Mouse (Mus musculus) liver, embryonic 12.5 days (tissue): ENCODE data around the gene Cnksr1. TPM values are rescaled to one million over a fixed set of nuclear protein-coding genes. Genes with fewer than 3 reads are reported as not detected.
A peak's percentile ranks its signal among the peaks of the same experiment; 100 is the strongest.

ENCODE experiments used
- ATAC-seq: fragments of 200-750 bp; cut with Nextera tagmentation; 2 replicates; pipeline ENCODE4 v1.8.0; 2017; ENCODE audit warnings: moderate number of reproducible peaks, mild to moderate bottlenecking, moderate library complexity
- H3K27ac ChIP-seq: fragments of 300-500 bp; sonication (generic); 2 replicates; pipeline ENCODE4 v1.5.1; 2016; ENCODE audit warnings: mild to moderate bottlenecking
- H3K27me3 ChIP-seq: fragments of 300-500 bp; sonication (generic); replicated peaks from 2 replicates; pipeline ENCODE4 v1.6.1; 2016; ENCODE audit warnings: mild to moderate bottlenecking, moderate library complexity
- H3K36me3 ChIP-seq: fragments of 300-500 bp; sonication (generic); 2 replicates; pipeline ENCODE4 v1.6.1; 2016; ENCODE audit warnings: mild to moderate bottlenecking, moderate library complexity
- H3K4me1 ChIP-seq: fragments of 300-500 bp; sonication (generic); 2 replicates; pipeline ENCODE4 v1.6.1; 2016
- H3K4me2 ChIP-seq: fragments of 300-500 bp; sonication (generic); 2 replicates; pipeline ENCODE4 v1.6.1; 2016; ENCODE audit warnings: mild to moderate bottlenecking, moderate library complexity
- H3K4me3 ChIP-seq: fragments of 300-500 bp; sonication (generic); 2 replicates; pipeline ENCODE4 v1.5.1; 2016; ENCODE audit warnings: mild to moderate bottlenecking, moderate library complexity
- H3K9ac ChIP-seq: fragments of 300-500 bp; sonication (generic); 2 replicates; pipeline ENCODE4 v1.6.1; 2016; ENCODE audit warnings: mild to moderate bottlenecking, moderate library complexity
- H3K9me3 ChIP-seq: fragments of 300-500 bp; sonication (generic); replicated peaks from 2 replicates; pipeline ENCODE4 v1.6.1; 2016; ENCODE audit warnings: mild to moderate bottlenecking, moderate library complexity
- WGBS: fragments of 180-500 bp; shearing (Covaris S2); methylation state at CpG from one replicate; pipeline ENCODE4 v1.1.7; 2016; ENCODE audit not compliant: insufficient replicate concordance; 5-methylcytosine and 5-hydroxymethylcytosine counted together
- polyA plus RNA-seq: library from polyadenylated mRNA; unstranded; fragments of >200 nt; fragmentation: Nextera tagmentation; extraction: Ambion mirVana; gene quantifications from 2 replicates; pipeline ENCODE4 v1.2.1, GENCODE M21; 2016

Cnksr1 gene
- polyA plus RNA-seq, 1 experiment from 2014 or later = 0.19 TPM

DNA sequence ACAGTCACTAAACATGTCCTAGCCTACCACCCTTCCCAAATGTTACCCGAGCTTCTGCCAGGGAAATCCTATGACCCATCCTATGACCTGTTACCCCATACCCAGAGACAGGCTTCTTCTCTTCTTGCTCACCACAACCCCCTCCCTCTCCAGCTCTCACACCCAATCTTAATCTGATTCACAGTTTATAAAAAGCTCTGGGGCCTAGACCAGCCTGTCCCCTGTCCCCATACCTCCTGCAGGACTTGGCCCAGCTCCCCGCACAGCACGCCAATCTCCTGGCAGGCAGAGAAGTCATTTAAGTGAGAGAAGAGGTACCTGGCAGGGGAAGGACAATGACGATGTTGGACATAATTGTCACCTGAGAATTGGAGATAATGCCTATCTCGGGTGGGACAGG lies 3.3 kb downstream of the Cnksr1 start:
- no peak overlapping the region for H3K9ac ChIP-seq
- H3K4me2 ChIP-seq = no peak overlapping the region
- 57% methylated on average over 5 of the region's 5 CpGs for WGBS
- H3K4me3 ChIP-seq = no peak overlapping the region
- H3K27me3 ChIP-seq = peaks cover 69% of the 10 kb centered on the region
- ATAC-seq = no peak
- H3K9me3 ChIP-seq = no peaks in the 10 kb centered on the region
- no peak overlapping the region for H3K27ac ChIP-seq
- H3K4me1 ChIP-seq = peaks cover 17% of the 10 kb centered on the region
- H3K36me3 ChIP-seq = no peaks in the 10 kb centered on the region

DNA sequence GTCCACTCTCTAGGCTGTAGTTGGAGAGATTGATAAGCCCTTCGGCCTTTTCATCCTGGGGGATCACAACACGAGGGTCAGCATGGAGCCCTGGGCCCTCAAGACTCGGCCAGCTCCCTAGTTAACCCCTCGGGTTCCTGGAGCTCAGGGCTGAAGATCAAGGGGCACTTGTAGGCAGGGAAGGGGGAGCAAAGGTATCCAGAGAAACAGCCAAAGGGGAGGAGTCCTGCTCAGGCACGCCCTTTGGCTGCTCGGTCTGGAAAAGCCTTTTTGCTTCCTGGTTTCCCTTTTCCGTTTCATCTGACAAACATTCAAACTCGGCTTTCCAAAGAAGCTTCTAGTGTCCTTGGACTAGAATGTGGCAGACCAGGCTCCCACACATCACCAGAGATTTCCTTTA lies 7.8 kb downstream of the Cnksr1 start:
- H3K4me3 ChIP-seq = no peak overlapping the region
- H3K4me1 ChIP-seq = no peaks in the 10 kb centered on the region
- no peak overlapping the region for H3K27ac ChIP-seq
- no peak overlapping the region for H3K9ac ChIP-seq
- no peaks in the 10 kb centered on the region for H3K36me3 ChIP-seq
- ATAC-seq = no peak
- H3K4me2 ChIP-seq = no peak overlapping the region; the same call in 1 of the 2 replicates
- 36% methylated on average over 8 of the region's 8 CpGs for WGBS
- no peaks in the 10 kb centered on the region for H3K9me3 ChIP-seq
- H3K27me3 ChIP-seq = peaks cover 44% of the 10 kb centered on the region

DNA sequence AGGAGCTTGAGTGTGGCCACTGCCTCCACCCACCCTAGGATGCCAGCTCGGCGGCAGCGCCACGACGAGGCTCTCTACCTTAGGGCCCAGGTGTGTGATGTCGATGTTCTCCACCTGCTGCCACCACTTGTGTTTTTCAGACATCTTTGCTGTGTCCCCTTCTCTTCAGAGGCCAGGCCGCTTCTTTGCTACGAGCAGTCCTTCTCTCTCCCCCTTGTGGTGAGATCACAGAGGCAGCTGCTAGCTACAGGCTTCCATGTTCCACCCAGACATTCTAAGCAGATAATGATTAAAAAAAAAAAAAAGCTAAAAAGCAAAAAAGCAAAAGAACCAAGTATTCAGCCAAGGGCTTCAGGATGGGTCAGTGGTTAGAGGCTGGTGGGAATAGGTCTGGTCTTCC lies 11.0 kb downstream of the Cnksr1 start, which contains the start of gene Catsper4:
Gene Catsper4, minus strand, starts transcription at position 190 of the 400 bp plus-strand sequence.
- Histone ChIP-seq H3K4me1 (peaks cover 10% of the 10 kb centered on the region), H3K9ac (no peak within 1 kb of the TSS), H3K27ac (no peak within 1 kb of the TSS), H3K9me3 (no peaks in the 10 kb centered on the region), H3K4me2 (no peak within 1 kb of the TSS), H3K4me3 (no peak within 1 kb of the TSS), H3K36me3 (no peaks in the 10 kb centered on the region), H3K27me3 (peaks cover 32% of the 10 kb centered on the region)
- 55% methylated on average over 8 of the region's 8 CpGs for WGBS
- no peak for ATAC-seq

DNA sequence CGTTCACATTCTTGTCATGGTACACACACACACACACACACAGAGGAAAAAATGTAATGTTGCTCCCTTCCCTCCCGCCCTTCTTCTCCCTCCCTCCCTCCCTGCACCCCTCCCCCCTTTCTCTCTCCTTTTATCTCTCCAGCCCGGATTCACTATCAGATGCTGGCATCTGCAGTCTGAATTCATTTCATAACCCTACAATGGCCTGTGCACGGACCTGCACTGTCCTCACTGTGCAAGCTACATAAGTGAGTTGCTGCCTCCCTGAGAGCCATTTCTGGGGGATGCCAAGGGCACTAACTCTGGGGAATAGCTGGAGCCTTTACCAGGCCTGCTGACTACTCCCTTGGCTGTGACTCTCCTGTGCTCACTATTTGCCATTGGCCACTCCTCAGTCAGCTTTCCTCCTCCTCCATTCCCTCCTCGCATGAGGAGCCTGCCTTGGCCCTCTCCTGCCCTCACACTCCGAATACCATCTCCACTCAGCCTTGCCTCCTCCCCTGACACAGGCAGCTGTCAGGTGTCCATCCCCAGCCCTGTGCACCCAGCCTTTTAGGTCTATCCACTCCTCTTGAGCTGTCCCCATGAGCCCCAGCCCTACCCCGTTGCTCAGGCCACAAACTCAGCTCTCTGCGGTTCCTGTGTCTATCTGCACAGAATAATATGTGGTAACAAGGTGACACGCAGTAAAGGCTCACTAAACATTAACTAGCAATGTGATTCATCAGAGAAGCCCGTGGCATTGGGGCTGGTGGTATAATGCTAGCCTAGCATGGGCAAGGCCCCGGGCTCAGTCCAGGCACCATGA lies 15.2 kb downstream of the Cnksr1 start:
- no peaks in the 10 kb centered on the region for H3K36me3 ChIP-seq
- 45% methylated on average over 11 of the region's 11 CpGs for WGBS
- H3K9ac ChIP-seq = no peak overlapping the region
- no peak overlapping the region for H3K4me2 ChIP-seq
- H3K4me3 ChIP-seq = no peak overlapping the region
- no peaks in the 10 kb centered on the region for H3K9me3 ChIP-seq
- no peak overlapping the region for H3K27ac ChIP-seq
- peak; percentile 51; the same call in 1 of the 2 replicates for ATAC-seq
- H3K4me1 ChIP-seq = peaks cover 10% of the 10 kb centered on the region
- peaks cover 33% of the 10 kb centered on the region for H3K27me3 ChIP-seq

DNA sequence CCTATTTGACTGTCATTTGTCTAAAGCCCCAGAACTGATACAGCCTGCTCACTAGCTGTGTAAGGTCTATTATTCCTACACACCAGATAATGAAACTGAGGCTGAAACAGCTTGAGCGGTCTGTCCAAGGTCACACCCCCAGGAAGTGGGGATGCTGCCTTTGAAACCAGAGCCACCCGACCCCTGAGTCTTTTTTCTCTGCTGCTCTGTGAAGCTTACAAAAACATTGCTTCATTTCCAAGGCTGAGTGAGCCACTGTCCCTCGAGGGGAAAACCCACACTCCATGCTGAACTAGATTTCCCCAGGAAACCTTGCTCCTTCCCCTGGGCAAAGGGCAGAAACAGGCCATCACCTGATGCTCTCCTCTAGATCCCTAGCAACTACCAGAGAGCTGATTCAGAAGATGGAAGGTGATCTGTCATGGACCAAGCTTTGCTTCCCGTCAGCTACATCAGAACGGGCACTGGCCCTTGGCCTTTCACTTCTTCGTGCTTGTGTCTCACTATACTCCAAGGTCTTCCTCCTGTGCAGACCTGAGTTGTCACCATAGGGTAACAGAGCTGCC lies 31.6 kb downstream of the Cnksr1 start:
- ATAC-seq = no peak
- WGBS = 52% methylated on average over 6 of the region's 6 CpGs
- Histone ChIP-seq H3K9ac (no peak overlapping the region), H3K4me3 (no peak overlapping the region), H3K27ac (no peak overlapping the region), H3K4me1 (no peaks in the 10 kb centered on the region), H3K9me3 (no peaks in the 10 kb centered on the region), H3K27me3 (peaks cover 18% of the 10 kb centered on the region), H3K36me3 (no peaks in the 10 kb centered on the region), H3K4me2 (no peak overlapping the region)

DNA sequence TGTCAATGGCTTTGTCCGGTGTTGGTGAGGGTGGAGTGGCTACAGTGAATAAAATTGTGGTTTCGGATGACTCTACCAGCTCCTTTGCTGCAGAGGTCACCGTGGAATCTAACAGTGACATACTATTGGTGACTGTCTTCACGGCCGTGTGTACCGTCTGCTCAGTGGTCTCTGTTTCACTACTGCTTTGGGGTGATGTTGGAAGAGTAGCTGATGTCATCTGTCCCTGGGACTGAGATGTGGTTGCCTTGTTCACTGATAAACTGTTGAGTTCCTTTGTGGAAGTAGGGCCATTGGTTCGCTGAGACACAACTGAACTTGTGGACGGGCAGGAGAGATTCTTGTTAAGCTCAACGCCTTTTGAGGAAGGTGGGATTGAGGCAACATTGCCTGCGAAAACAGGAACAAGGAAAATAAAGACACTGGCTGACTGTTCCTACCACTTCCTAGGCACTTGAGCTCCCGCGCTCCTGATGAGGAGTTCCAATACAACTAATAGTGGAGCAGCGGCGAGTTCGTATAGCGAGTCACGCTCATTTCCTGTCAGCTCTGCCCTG lies 34.8 kb downstream of the Cnksr1 start:
- Histone ChIP-seq H3K36me3 (no peaks in the 10 kb centered on the region), H3K4me3 (no peak overlapping the region), H3K4me1 (no peaks in the 10 kb centered on the region), H3K4me2 (no peak overlapping the region), H3K9ac (no peak overlapping the region), H3K27me3 (peaks cover 5% of the 10 kb centered on the region; the same call in 1 of the 2 replicates), H3K27ac (no peak overlapping the region), H3K9me3 (no peaks in the 10 kb centered on the region)
- no peak for ATAC-seq
- WGBS = 52% methylated on average over 17 of the region's 17 CpGs

DNA sequence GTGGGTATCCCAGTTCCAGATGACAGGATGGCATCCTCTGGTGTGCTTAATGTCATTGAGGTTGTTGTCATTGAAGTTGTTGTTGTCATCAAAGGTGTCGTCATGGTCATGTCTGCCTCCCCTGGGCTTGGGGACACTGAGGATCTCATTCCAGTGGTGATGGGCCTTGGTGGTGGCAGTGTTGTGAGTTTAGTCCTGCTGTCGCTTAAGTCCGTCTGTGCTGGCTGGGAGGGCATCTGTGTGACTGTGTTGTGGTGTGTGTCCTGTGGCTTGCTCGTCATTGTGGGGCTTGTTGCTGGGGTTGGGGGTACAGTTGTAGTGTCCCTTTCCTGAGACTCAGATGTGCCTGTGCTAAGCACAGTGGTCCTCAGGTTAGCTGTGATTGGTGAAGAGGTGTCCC lies 35.3 kb downstream of the Cnksr1 start, which contains the start of gene Gm7534:
Gene Gm7534, minus strand, starts transcription at position 101 of the 400 bp plus-strand sequence.
- Histone ChIP-seq H3K27me3 (0 out of 2 replicates have a peak, but pooled peaks cover 3% of the 10 kb centered on the region), H3K9me3 (no peaks in the 10 kb centered on the region), H3K27ac (no peak within 1 kb of the TSS), H3K4me2 (no peak within 1 kb of the TSS), H3K36me3 (no peaks in the 10 kb centered on the region), H3K4me1 (no peaks in the 10 kb centered on the region), H3K9ac (no peak within 1 kb of the TSS), H3K4me3 (no peak within 1 kb of the TSS)
- no peak for ATAC-seq
- WGBS = 76% methylated on average over 4 of the region's 4 CpGs

DNA sequence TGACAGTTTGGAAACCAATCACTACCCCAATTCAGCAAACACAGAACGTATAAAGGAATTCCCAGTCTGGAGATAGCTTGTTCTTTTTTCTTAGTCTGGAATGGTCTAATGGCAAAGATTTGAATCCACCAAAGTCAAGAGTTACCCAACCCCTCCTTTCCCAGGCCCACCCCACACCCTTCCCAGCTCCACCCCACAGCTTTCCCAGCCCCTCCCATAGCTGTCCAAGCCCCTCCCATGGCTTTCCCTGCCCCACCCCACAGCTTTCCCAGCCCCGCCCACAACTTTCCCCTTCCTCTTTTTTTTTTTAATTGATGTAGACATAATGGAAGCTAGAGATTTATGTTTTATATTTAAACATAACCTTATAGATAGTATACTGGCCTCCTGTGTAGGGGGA lies 38.8 kb downstream of the Cnksr1 start:
- Histone ChIP-seq H3K4me3 (no peak overlapping the region), H3K27ac (no peak overlapping the region), H3K9ac (no peak overlapping the region), H3K9me3 (no peaks in the 10 kb centered on the region), H3K4me1 (no peaks in the 10 kb centered on the region), H3K36me3 (no peaks in the 10 kb centered on the region), H3K4me2 (no peak overlapping the region), H3K27me3 (0 out of 2 replicates have a peak, but pooled peaks cover 3% of the 10 kb centered on the region)
- WGBS = 69% methylated on average over 2 of the region's 2 CpGs
- no peak for ATAC-seq

DNA sequence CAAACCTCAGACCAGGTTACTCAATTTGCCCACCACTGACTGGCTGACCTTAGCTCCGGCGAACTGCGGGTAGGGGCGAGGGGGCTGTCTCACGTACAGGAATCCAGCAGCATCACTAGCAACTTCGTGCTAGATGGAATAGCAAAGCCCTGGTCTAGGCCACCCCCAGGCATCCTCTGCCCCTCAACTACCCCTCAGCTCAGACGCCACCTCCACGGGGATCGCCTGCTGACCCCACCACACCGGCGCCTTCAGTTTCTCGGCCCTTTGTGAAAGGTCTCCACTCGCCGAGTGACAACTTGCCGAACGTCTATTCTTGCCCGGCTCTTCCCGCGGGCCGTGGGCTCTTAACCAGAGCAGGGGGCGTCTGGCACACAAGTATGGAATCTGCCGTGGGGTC lies 51.9 kb downstream of the Cnksr1 start:
- whole genome bisulfite sequencing = under 1% methylated on average over 22 of the region's 22 CpGs
- Histone ChIP-seq H3K9ac (peak overlapping the region; percentile 92), H3K27ac (peak overlapping the region; percentile 85), H3K36me3 (peaks cover 11% of the 10 kb centered on the region; the same call in 1 of the 2 replicates), H3K4me3 (peak overlapping the region; percentile 86), H3K4me2 (peak overlapping the region; percentile 92), H3K27me3 (peaks cover 6% of the 10 kb centered on the region; the same call in 1 of the 2 replicates), H3K4me1 (peaks cover 49% of the 10 kb centered on the region), H3K9me3 (no peaks in the 10 kb centered on the region)
- no peak for ATAC-seq

DNA sequence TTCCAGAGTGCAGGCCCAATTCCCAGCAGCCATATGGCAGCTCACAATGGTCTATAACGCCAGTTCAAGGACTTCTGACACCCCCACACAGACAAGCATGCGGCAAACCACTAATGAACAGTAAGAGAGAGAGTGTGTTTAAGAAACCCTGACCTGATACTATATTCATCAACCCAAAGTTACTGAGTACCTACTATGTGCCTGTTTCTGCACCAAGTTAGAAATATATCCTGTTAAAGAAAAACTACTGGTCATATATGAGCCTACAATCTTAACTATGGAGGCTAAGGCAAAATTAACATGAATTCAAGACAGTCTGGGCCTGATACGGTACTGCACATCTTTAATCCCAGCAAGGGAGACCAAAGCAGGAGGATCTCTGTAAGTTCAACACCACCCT lies 52.6 kb downstream of the Cnksr1 start:
- ATAC-seq = no peak
- H3K4me1 ChIP-seq = peaks cover 56% of the 10 kb centered on the region
- peaks cover 11% of the 10 kb centered on the region; the same call in 1 of the 2 replicates for H3K36me3 ChIP-seq
- WGBS = 84% methylated on average over 3 of the region's 3 CpGs
- H3K27me3 ChIP-seq = peaks cover 2% of the 10 kb centered on the region; the same call in 1 of the 2 replicates
- H3K9me3 ChIP-seq = no peaks in the 10 kb centered on the region
- H3K27ac ChIP-seq = peak overlapping the region; percentile 85; the same call in 1 of the 2 replicates
- H3K9ac ChIP-seq = peak overlapping the region; percentile 92
- peak overlapping the region; percentile 92 for H3K4me2 ChIP-seq
- H3K4me3 ChIP-seq = peak overlapping the region; percentile 86

DNA sequence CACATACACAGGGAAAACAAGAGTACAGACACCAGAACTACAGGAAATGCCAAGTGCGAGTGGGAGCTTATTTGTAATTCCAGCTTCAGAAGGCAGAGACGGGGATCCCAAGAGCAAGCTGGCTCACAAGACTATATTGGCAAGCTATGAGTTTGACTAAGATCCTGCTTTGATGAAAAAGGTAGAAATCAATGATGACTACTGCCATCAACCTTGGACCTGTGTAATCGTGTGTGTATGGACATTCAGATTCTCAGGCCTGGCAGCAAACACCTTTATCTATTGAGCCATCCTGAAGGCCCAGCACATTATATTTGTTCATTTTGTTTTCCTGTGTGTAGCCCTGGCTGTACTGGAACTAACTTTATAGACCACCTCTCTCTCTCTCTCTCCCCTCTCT lies 54.5 kb downstream of the Cnksr1 start:
- H3K36me3 ChIP-seq = peaks cover 13% of the 10 kb centered on the region; the same call in 1 of the 2 replicates
- H3K9ac ChIP-seq = no peak overlapping the region
- no peak overlapping the region for H3K4me3 ChIP-seq
- no peak for ATAC-seq
- peaks cover 72% of the 10 kb centered on the region for H3K4me1 ChIP-seq
- no peak overlapping the region for H3K4me2 ChIP-seq
- peak overlapping the region; percentile 45; the same call in 1 of the 2 replicates for H3K27ac ChIP-seq
- WGBS = 76% methylated on average over 3 of the region's 3 CpGs
- no peaks in the 10 kb centered on the region for H3K27me3 ChIP-seq
- no peaks in the 10 kb centered on the region for H3K9me3 ChIP-seq

DNA sequence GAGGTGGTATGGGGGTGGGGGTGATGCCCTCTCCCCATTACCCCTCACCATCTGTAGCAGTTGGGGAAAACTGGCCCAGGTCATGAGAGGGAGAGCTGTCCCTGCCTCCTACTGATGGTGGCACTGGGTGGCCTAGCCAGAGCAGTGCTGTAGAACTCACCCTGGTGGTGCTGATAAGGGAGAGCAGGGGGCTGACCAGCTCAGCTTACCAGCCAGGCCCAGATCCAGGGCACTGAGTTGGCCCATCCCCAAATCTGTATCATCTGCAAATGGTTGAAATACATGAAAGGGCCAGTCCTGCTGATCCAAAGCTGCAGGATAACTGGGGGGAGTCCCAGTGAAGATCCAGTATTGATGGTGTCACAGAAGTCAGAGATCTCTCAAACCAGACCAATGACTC lies 56.4 kb downstream of the Cnksr1 start:
- peaks cover 13% of the 10 kb centered on the region; the same call in 1 of the 2 replicates for H3K36me3 ChIP-seq
- peak overlapping the region; percentile 85 for H3K27ac ChIP-seq
- H3K4me3 ChIP-seq = peak overlapping the region; percentile 14; the same call in 1 of the 2 replicates
- peaks cover 78% of the 10 kb centered on the region for H3K4me1 ChIP-seq
- H3K9me3 ChIP-seq = no peaks in the 10 kb centered on the region
- H3K4me2 ChIP-seq = peak overlapping the region; percentile 56
- ATAC-seq = peak; percentile 81
- H3K9ac ChIP-seq = peak overlapping the region; percentile 50
- no peaks in the 10 kb centered on the region for H3K27me3 ChIP-seq
